Mouse (Mus musculus) small intestine, adult 2 months (tissue): ENCODE measurements around the gene Abi3. TPM values are rescaled to one million over a fixed set of nuclear protein-coding genes. Genes with fewer than 3 reads are reported as not detected.

Experiments used
- H3K27ac ChIP-seq: fragments of 200-500 bp; 2 replicates; pipeline ENCODE4 v1.5.1; 2012; ENCODE audit warnings: low read depth, low read length, control low read depth, inconsistent platforms; ENCODE audit not compliant: insufficient read depth
- H3K27me3 ChIP-seq: fragments of 200-500 bp; 2 replicates; pipeline ENCODE4 v1.6.1; 2012; ENCODE audit warnings: mild to moderate bottlenecking, moderate library complexity, low read length, inconsistent platforms; ENCODE audit not compliant: control insufficient read depth, insufficient read depth
- H3K36me3 ChIP-seq: fragments of 200-500 bp; 2 replicates; pipeline ENCODE4 v1.6.1; 2012; ENCODE audit warnings: mild to moderate bottlenecking, low read length, control low read depth, inconsistent platforms; ENCODE audit not compliant: control insufficient read depth, insufficient read depth
- H3K4me1 ChIP-seq: fragments of 200-500 bp; 2 replicates; pipeline ENCODE4 v1.6.1; 2012; ENCODE audit warnings: low read length, inconsistent platforms, mixed read lengths; ENCODE audit not compliant: control insufficient read depth, insufficient read depth, insufficient read length
- H3K4me3 ChIP-seq: fragments of 200-500 bp; 2 replicates; pipeline ENCODE4 v1.5.1; 2012; ENCODE audit warnings: low read depth, mild to moderate bottlenecking, control low read depth, inconsistent platforms, low read length, moderate library complexity
- CTCF ChIP-seq: fragments of 200-500 bp; IDR thresholded peaks from 2 replicates; pipeline ENCODE4 v1.5.1; 2012; ENCODE audit warnings: low read depth, mild to moderate bottlenecking, control low read depth, inconsistent platforms, low read length, moderate library complexity, mixed read lengths; ENCODE audit not compliant: insufficient replicate concordance, insufficient read length; ENCODE audit errors: extremely low read depth
- POLR2A ChIP-seq: fragments of 200-500 bp; IDR thresholded peaks from 2 replicates; pipeline ENCODE4 v1.6.1; 2012; ENCODE audit warnings: low read depth, mild to moderate bottlenecking, control low read depth, inconsistent platforms, low read length, moderate library complexity
- WGBS: fragments of 180-500 bp; shearing (Covaris S2); methylation state at CpG from one replicate; pipeline ENCODE4 v1.1.7; 2018; 5-methylcytosine and 5-hydroxymethylcytosine counted together
- polyA plus RNA-seq: library from polyadenylated mRNA; depleted of rRNA; stranded (reverse); fragments of >200 nt; gene quantifications from 2 replicates; pipeline ENCODE4 v1.2.3, GENCODE M21; 2012

Abi3 gene
- polyA plus RNA-seq, 1 experiment = 73.5 TPM

DNA sequence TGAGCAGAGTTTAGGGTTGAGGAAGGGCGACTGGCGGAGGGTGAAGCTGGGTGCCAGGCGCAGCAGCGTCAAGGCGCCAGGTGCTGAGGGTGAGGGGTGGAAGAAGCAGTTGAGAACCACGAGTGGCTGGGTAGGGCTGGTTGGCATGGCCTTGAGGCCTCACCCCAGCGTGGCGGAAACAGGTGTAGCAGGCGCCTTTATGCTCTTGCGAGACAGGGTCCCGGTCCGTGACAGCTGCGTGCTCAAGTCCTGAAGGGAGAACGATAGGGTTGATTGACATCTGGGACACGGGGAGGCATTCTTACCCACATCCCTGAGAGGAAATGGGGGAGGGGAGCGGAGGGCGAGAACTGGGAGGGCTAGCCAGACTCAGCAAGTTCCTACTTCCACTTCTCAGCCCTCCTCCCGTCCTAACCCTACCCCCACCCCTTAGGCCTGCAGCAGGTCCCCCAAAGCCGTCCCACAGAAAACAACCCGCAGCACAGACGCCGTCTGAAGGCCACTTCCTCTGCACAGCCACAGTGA lies 8.1 kb downstream of the Abi3 start:
- Histone ChIP-seq H3K4me1 (peaks cover 69% of the 10 kb centered on the region), H3K4me3 (peak overlapping the region; percentile 54), H3K27me3 (no peaks in the 10 kb centered on the region), H3K27ac (peak overlapping the region; percentile 79), H3K36me3 (0 out of 2 replicates have a peak, but pooled peaks cover 11% of the 10 kb centered on the region)
- TF ChIP-seq POLR2A (no peak; the same call in 1 of the 2 replicates), CTCF (no peak)
- 13% methylated on average over 22 of the region's 22 CpGs for WGBS

DNA sequence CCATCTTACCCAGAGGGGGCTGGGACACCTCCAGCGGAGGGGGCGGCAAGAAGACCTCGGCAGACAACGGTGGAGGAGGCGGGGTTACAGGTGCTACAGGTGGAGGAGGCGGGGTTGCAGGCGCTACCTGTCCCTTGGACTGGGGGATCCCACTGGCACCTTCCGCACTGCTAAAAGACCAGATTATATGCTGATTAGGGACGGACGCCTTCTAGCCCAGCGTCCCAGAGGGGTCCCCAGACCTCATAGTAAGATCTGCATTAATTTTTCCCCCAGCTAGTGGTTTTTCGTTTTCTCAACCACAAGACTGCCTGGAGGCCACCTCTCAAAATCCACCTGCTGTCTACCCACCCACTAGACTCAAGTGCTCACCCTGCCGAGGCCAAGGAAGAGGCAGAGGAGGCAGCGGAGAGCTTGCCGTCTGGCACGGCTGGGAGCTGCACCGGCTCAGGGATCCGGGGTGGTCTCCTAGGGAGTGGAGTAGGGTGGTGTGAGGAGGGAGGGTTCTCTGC lies 8.6 kb downstream of the Abi3 start:
- Histone ChIP-seq H3K4me1 (peaks cover 70% of the 10 kb centered on the region), H3K27me3 (no peaks in the 10 kb centered on the region), H3K27ac (peak overlapping the region; percentile 79), H3K36me3 (0 out of 2 replicates have a peak, but pooled peaks cover 11% of the 10 kb centered on the region), H3K4me3 (peak overlapping the region; percentile 54)
- 13% methylated on average over 18 of the region's 18 CpGs for WGBS
- no peak for TF ChIP-seq CTCF
- no peak for TF ChIP-seq POLR2A

DNA sequence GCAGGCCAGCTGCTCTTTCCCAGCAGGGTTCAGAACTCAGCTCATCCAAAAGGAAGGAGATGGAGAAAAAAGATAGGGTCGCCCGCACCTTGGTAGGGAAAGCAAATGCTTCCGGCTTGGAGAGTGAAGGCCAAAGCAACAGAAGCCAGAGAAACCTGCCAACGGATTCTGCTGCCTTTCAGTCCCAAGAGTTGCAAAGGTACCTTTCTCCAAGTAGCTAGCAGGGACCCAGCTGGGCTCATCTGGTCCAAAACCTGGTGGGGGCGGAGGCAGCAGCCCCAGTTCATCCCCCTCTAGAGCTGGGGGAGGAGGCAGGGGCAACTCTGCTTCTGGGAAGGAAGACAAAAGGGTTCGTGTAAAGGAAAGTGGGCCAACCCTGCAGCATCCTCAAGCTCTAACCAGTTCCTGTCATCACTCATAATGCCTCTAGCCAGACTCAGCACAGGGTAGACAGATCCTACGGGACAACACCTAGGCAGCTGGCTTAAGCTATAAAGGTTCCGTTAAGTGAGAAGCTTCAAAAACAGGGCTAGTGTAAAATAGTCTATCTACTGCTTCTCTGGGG lies 9.2 kb downstream of the Abi3 start:
- TF ChIP-seq POLR2A (no peak), CTCF (no peak)
- H3K27me3 ChIP-seq = no peaks in the 10 kb centered on the region
- peak overlapping the region; percentile 79; the same call in 1 of the 2 replicates for H3K27ac ChIP-seq
- 27% methylated on average over 8 of the region's 8 CpGs for WGBS
- H3K4me3 ChIP-seq = peak overlapping the region; percentile 54
- H3K4me1 ChIP-seq = peaks cover 70% of the 10 kb centered on the region
- H3K36me3 ChIP-seq = 0 out of 2 replicates have a peak, but pooled peaks cover 11% of the 10 kb centered on the region

DNA sequence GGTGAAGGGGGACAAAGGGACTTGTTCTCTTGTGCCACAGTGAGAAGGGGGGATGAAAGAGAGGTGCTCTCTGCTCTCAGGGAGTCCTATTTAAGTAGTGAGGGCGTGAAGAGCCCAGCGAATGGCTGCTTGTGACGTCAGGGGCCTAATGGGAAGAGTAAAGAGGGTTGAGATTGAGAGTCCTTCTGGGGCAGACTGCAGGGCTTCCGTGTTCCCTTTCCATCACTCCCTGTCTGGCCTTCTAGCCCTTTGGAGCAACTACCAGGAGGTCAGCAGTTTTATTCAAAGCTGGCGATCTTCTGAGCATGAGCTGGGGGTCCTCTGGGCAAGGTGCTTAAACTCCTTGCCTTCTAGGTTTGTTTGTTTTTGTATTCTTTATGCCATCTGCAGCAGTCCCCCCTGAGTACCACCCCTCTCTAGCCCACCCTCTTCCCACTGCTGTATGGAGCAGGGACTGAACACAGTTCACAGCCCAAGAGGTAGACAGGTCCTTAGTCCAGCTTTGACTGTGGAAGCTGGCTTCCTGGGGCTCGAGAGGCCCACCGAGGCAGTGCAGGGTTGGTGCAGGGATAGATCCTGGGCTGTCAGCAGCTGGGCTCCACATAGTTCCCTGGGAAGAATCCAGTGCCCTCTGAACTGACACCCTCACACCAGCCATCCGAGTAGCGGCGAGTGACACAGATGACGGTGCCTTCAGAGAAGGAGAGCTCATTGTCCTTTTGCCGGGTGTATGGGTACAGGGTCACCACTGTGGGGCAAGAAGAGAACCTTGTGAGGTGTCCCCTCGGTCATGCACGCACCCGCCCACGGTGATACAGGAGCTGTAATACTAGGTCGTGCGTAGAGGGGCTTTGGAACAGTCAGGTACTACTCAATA lies 9.9 kb downstream of the Abi3 start:
- H3K4me1 ChIP-seq = peaks cover 68% of the 10 kb centered on the region
- TF ChIP-seq CTCF = no peak
- no peak for TF ChIP-seq POLR2A
- no peak overlapping the region for H3K27ac ChIP-seq
- H3K27me3 ChIP-seq = no peaks in the 10 kb centered on the region
- H3K36me3 ChIP-seq = 0 out of 2 replicates have a peak, but pooled peaks cover 11% of the 10 kb centered on the region
- H3K4me3 ChIP-seq = no peak overlapping the region
- WGBS = 70% methylated on average over 18 of the region's 18 CpGs

DNA sequence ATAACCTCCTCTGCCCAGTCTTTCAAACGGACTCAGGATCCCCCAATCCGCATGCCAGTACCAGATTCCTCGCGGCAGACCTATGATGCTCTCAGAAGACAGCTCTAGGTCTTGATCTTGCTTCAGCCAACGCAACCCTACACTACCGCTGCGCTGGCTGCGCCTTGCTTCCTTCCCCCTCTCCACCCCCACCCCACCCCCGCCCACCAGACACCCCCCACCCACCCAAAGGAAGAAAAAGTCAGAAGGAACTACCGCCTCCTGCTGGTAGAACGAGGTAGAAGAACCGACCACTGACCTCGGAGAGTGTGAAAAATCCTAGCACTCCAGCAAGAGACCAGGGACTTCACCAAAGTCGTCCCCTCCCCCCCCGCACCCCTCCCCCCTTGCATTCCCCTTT lies 10.6 kb downstream of the Abi3 start:
- peak overlapping the region; percentile 51 for H3K4me3 ChIP-seq
- peaks cover 62% of the 10 kb centered on the region for H3K4me1 ChIP-seq
- WGBS = 53% methylated on average over 15 of the region's 15 CpGs

GRCm38 (mm10) chr11:95831276-95831619 lies 11.0 kb downstream of the Abi3 start:
- H3K4me1 ChIP-seq = peaks cover 62% of the 10 kb centered on the region
- H3K27me3 ChIP-seq = no peaks in the 10 kb centered on the region
- 0 out of 2 replicates have a peak, but pooled peaks cover 11% of the 10 kb centered on the region for H3K36me3 ChIP-seq
- WGBS = 14% methylated on average over 10 of the region's 10 CpGs
- TF ChIP-seq CTCF (no peak), POLR2A (0 out of 2 replicates have a peak, but pooled peaks have one; percentile 8)
- peak overlapping the region; percentile 51 for H3K4me3 ChIP-seq
- 0 out of 2 replicates have a peak overlapping the region, but pooled peaks have one; percentile 2 for H3K27ac ChIP-seq

More for the DNA sequence above, 10.6 kb downstream of the Abi3 start:
- Histone ChIP-seq H3K36me3 (0 out of 2 replicates have a peak, but pooled peaks cover 11% of the 10 kb centered on the region), H3K27ac (no peak overlapping the region), H3K27me3 (no peaks in the 10 kb centered on the region)
- no peak for TF ChIP-seq POLR2A
- peak; percentile 30; the same call in 1 of the 2 replicates for TF ChIP-seq CTCF
